Comparison of ENCODE assay signal across 8 mouse cellular contexts in genomic region chr8:94837662-94838574, GRCm38 (mm10). TPM values are rescaled to one million over a fixed set of nuclear protein-coding genes. Genes with fewer than 3 reads are reported as not detected.
A peak's percentile ranks its signal among the peaks of the same experiment; 100 is the strongest.
DNase-seq lines count a peak whose midpoint lies in the region; ATAC-seq lines count a peak whose summit lies in the region.

TSS of gene Coq9 (plus strand) at chr8:94838321.
TSS of gene Ciapin1 (minus strand) at chr8:94838358.

- ATAC-seq in common myeloid progenitor, adult 5-6 weeks (replicated peaks; ENCODE audit: low read depth, poor library complexity, severe bottlenecking) = peak; percentile 94

- H3K27me3 ChIP-seq in megakaryocyte, embryonic 14.5 days (replicated peaks) = no peaks in the 10 kb centered on the region

- peak; percentile 99 for DNase-seq in ZHBTc4 (ENCODE audit: low read depth, low spot score)
- peak; percentile 87 to 93 for DNase-seq in gastrocnemius, adult 8-10 months (ENCODE audit: low spot score in 2 of 2)
- peak; percentile 88 for DNase-seq in hindlimb bud, embryonic 11.5 days (ENCODE audit: extremely low spot score, low read depth, low spot score)
- DNase-seq in left cerebral cortex, adult 8-10 months (ENCODE audit: low spot score in 2 of 2) = peak; percentile 87 to 92
- peak; percentile 97 to 98 for DNase-seq in right cerebral cortex, postnatal 10 days (ENCODE audit: low spot score in 2 of 2)
- DNase-seq in urinary bladder, postnatal 25 days (ENCODE audit: low spot score) = peak; percentile 87

- H3K9me3 ChIP-seq in megakaryocyte, embryonic 14.5 days = no peaks in the 10 kb centered on the region

- H3K4me1 ChIP-seq in megakaryocyte, embryonic 14.5 days = peaks cover 22% of the 10 kb centered on the region

- peak within 1 kb of the TSS; percentile 98 for H3K4me3 ChIP-seq in megakaryocyte, embryonic 14.5 days (replicated peaks)

- peaks cover 21% of the 10 kb centered on the region for H3K36me3 ChIP-seq in megakaryocyte, embryonic 14.5 days (replicated peaks; ENCODE audit: low read length)

RNA-seq across cellular contexts. Expression of gene Coq9, which starts in this region (rescaled TPM):
- 16.8 and 30.8 TPM in 2 replicates for total RNA-seq in common myeloid progenitor, adult 5-6 weeks (2017)
- total RNA-seq in gastrocnemius, adult 8-10 months (2022) = 100 to 1,000 TPM; 372 to 412 (median 383) TPM
- 100 to 1,000 TPM in 1 of 4 experiments, 10 to 100 TPM in 3; 75.6 to 104 (median 90.6) TPM for total RNA-seq in left cerebral cortex, adult 8-10 months (2022)
- polyA plus RNA-seq in megakaryocyte, embryonic 14.5 days (2012; ENCODE audit: insufficient read depth, low replicate concordance) = 62.7 and 175 TPM in 2 replicates

RNA-seq across cellular contexts. Expression of gene Ciapin1, which starts in this region (rescaled TPM):
- 32.4 and 34.1 TPM in 2 replicates for total RNA-seq in common myeloid progenitor, adult 5-6 weeks (2017)
- 10 to 100 TPM; 25.4 to 55.4 (median 29.0) TPM for total RNA-seq in gastrocnemius, adult 8-10 months (2022)
- 10 to 100 TPM; 70.8 to 75.9 (median 72.0) TPM for total RNA-seq in left cerebral cortex, adult 8-10 months (2022)
- 404 and 666 TPM in 2 replicates for polyA plus RNA-seq in megakaryocyte, embryonic 14.5 days (2012; ENCODE audit: insufficient read depth, low replicate concordance)

Comparison
In these comparisons a context has a peak if more than half of its experiments do, and no peak if none do; other contexts are left out.
1. Peak in every context shown above with its lines: DNase-seq, ATAC-seq and H3K4me3 ChIP-seq.